Mouse (Mus musculus) heart, postnatal 4 days (tissue): ENCODE results near the gene Rock2. TPM values are rescaled to one million over a fixed set of nuclear protein-coding genes. Genes with fewer than 3 reads are reported as not detected.
"Not testable (repeated sequence)": the region's sequence is repeated elsewhere in the genome, so short reads cannot be mapped to it uniquely, and the experiment has no call there.

Experiments used
- DNase-seq: peaks from one replicate; pipeline ENCODE4 v3.0.0; 2021
- total RNA-seq, 2 experiments: library from RNA; stranded (reverse); gene quantifications; 2 replicates each; pipeline ENCODE4 v1.2.3; 2021

Gene Rock2
- total RNA-seq, 2 experiments from 2014 or later, result 93.4 to 98.4 TPM

DNA sequence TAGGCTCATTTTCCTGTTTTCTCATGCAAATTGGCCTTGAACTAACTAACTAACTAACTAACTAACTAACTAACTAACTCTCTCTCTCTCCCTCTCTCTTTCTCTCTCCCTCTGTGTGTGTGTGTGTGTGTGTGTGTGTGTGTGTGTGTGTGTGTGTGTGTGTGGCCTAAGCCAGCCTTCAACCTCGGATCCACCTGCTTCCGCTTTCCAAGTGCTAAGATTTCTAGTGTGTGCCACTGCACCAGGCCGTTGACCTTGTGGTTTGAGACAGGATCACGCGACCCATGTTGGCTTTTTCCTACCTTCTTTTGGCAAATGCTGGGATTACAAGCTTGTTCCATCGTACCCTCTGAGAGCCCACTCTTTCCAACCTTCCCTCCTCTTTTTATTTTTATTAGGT is 105.9 kb downstream of the Rock2 start:
- DNase-seq, result no peak

DNA sequence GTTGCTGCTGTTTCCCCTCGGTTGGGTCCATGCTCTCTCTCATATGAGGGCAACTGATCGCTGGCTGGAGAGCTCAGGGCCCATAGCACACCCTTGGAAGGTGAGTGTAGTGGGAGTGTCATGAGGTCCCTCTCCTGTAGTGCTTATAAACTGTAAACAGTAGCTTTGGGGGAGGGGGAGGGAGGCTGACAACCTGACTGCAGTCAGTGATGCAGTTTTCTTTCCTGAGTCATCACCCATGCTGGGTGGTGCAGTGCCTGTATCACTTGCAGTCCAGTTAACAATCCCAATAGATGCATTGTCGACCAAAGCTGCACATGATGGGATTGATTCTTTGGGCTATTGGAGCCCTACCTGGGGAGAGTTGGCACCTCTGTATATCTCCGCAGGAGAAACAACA is 106.5 kb downstream of the Rock2 start:
- DNase-seq, result no peak

DNA sequence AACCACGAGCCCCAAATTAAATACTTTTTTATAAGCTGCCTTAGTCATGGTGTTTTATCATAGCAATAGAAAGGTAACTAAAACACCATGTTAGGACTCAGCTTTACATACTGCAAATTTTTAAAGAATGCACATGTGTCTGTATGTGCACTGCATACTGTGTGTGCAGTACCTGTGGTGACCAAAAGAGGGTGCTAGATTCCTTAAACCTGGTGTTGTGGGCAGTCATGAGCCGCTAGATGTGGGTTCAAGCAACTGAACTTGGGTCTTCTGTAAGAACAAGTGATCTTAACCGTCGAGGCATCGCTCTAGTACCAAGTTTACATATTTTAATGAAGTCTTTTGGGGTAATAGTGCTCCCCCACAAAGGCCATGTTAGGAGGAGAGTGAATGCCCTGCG is 114.8 kb downstream of the Rock2 start:
- DNase-seq, result no peak

DNA sequence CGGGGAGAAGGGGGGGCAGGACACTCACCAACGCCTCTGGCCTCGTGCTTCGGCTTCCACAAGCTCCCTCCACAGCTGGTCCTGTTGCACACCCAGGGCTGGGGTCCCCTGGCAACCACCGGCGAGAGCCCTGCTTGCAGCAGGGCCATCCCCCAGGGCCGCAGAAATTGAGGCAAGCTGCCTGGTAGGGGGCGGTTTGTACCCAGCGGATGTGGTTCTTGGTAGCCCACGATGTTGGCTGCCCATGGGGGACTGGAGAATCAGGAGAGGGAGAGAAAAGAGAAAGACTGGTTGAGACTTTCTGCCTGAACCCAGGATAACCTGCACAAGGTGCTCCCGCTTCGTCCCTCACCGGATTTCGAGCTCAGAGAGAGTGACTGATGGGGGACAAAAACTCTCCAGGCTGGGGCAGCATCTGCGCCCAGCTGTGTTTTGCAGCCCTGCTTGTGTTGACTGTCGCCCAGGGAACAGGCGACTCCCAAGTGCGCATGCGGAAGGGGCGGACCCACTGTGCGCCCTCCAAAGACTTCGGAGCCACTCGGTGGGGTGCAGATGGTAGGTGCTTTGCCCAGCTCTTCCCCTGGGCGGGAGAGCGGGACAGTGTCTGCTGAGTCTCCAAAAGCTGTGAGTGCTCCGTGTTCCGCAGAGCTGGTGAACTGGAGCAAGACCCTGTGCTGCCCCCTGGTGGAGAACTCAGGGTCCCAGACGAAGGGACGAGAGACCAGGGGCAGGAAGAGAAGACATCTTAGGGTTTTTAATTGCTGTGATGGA is 116.6 kb downstream of the Rock2 start, which contains the start of gene 2410004P03Rik:
Gene 2410004P03Rik (minus strand): TSS at position 628 of the 771 bp plus-strand sequence.
- DNase-seq, result peak; percentile 90

DNA sequence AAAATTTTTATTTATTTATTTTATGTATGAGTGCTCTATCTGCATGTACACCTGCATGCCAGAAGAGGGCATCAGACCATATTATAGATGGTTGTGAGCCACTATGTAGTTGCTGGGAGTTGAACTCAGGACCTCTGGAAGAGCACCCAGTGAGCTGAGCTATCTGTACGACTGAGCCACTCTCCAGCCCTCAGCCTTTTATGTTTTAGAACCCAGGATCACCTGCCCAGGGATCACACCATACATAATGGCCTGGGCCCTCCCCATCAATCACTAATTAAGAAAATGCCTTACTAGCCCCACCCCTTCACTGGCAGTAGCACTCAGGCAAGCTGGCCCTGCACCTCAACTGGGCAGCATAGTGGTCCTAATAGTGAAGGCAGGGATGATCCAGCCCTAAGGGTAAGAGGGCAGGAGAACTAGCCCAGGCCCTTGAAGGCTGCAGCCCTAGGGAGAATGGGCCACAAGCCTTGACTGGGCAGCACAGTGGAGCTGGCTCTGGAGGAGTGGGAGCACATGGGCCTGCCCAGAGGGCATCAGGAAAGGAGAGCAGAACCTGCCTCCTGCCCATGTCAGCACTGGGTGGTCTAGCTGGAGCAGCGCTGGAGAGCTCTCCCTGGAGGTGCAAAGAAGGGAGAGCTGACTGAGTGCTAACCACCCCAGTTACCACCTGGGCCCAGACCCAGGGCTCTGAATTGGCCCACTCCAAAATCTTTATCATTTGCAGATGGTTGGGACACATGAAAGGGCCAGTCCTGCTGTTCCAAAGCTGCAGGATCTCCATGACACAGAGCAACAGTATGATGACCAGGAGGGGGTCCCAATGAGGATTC is 117.6 kb downstream of the Rock2 start:
- no peak for DNase-seq

DNA sequence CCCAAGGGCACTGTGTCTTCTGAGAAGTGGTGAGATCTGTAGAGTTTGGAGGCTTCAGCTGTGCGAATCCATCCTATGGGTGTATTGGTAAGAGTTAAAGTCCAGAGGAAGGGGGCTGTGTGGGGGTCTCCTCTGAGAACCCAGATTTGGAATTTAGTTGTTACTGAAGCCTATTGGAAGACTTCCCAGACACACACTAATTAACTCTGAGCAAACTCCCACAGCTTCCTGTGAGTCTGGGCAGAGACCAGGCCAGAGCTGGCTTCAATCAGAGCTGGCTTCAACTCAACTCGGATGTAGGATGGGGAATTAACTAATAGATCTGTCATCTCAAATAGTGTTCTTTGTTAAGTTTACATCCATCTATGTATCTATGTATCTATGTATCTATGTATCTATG is 121.0 kb downstream of the Rock2 start:
- DNase-seq, result no peak

DNA sequence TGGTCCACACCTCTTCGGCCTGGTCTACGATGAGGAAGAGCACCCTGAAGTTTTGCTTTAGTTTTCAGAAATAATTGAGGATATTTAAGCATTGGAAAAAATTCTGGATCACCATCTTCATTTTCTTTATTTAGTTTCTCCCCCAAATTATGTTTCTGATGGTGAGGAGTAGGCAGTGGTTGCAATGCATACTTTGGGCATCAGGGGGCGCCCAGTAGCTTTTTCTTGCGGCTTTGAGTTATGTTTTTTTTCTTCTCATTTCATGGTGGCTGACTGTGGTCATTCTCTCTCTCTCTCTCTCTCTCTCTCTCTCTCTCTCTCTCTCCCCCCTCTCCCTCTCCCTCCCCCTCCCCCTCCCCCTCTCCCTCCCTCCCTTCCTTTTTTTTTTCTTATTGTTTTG is 123.8 kb downstream of the Rock2 start:
- DNase-seq, result peak; percentile 73

DNA sequence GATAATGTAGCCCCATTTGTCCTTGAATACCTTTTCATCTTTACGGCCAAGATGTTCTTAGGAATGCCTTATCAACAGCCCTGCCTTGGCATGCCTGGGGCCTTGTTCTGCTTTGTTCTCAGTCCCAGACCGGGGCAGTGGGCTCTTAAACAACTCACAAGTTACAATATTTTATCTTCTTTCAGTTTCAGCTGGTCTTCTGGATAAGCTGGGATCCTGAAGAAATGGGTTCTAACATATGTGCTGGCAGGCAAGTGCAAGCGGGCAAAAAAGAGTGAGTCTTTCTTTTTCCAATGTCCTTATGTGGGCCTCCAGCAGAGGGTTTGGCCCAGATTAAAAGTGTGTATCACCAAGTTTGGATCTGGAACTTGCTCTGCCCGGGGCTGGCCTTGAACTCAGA is 126.4 kb downstream of the Rock2 start:
- not testable (repeated sequence) for DNase-seq

DNA sequence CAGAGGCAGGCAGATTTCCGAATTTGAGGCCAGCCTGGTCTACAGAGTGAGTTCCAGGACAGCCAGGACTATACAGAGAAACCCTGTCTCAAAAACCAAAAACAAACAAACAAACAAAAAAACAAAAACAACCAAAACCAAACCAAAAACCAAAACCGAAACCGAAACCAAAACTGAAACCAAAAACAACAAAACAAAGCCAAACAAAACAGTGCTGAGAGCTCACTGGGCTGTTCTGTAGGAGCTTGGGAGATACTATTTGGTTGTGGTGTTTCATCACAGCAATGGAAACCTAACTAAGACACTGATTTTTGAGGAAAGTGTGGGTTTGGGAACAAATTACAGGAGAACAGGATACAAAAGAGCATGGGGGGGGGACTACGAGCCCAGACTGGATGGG is 127.5 kb downstream of the Rock2 start:
- DNase-seq, result no peak

DNA sequence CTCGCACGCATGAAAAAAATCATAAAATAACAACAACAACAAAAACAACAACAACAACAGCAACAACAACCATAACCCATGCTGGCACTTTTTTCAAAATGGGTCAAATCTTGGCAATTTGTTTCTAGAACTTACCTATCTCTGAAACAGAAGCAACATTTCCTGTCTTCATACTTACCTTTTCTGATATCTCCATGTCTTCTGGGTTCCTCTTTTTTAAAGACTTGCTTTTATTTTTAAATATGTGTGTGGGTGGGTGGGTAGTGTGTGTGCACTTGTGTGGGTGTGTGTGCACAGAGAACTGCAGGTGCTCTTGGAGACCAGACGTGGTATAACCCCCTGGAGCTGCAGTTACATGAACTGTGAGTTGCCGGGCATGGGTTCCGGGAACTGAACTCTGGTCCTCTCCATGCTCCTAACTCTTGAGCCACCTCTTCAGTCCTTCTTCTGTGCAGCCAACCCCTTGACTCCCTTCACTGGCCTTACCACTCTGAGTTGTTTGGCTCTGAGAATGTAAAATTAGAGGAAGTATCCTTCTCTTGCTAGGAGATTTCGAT is 129.9 kb downstream of the Rock2 start:
- no peak for DNase-seq

DNA sequence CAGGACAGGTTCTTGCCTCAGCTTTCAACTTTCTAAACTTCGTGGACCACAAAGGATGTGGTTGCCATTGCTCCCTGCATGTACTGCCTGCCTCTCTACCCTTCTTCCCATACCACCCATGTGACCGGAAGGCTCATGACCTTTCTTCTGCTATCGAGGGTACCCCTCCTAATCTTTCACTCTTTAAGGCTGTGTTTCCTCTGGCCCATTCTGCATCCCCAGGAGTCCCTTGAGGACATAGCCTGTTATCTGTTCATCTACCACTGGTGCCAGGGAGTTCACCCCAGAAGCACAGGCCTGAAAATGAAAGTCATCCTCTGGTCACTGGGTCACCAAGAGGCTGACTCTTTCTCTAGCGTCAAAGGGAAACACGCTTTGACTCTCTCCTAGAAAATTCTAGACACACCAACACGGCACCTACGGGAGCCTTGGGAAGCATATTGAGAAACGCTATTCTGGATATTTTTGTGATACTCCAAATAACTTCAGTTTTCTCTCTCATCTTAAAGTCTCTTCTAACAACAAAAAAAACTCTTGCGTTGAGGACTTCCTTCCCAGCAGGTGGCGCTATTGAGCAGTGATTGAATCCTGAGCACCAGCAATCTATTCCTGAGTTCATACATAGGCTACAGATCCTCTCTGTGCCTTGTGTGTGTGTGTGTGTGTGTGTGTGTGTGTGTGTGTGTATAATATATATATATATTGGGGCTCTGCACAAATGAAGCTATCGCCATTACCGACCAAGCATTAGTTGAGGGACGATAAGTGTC is 138.2 kb downstream of the Rock2 start:
- peak; percentile 87 for DNase-seq

DNA sequence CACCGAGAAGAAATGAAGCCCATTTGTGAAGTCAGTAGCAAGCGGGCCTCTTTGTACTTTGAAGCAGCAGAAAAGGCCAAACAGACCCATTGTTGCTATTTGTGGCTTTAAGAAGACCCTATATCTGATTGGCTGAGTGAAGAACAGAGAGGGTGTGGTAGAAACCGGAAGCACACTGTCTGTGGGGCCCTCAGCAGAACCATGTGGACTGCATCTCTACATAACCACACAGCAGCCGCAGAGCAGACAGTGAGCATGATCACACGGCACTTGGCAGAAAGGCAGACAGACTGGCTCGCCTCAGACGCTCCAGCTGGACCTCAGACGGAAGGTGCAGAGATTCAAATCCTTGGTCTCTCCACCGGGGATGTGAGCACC is 138.8 kb downstream of the Rock2 start:
- DNase-seq, result peak; percentile 13

DNA sequence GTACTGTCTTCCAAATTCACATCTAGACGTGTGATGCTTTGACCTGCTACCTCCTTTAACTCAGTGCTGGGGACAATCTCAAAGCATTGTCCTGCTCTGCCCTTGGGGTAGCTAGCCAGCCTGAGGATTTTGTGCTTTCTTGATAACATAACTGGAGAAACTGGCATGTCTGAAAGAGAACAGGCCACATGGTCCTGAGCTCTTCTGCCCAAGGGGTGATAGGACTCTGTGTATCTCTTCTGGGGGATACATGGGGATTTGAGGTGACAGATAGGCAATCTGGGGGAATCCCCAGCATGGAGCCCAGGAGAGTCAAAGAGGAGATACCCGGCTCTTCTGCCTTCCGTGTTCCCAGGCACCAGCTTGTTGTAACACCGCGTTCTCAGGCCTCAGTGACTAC is 140.0 kb downstream of the Rock2 start:
- DNase-seq, result no peak

DNA sequence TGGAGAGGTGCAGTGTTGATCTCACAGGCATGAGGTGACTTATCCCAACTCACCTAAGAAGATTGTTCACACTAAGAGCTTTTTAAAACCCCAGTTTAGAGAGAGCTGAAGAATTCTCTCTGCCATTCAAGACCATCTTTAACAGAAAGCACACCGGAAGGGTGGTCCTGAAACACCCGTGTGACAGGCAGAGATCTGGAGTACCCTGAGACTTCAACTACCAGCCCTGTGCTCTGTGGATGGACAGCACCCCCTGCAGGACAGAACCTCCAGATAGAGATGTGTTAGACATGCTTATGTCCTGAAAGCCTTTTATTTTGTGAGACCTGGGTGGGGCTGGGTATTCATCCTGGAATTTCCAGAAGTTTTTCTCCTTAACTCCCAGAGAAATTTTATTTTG is 140.4 kb downstream of the Rock2 start:
- DNase-seq, result peak; percentile 37

DNA sequence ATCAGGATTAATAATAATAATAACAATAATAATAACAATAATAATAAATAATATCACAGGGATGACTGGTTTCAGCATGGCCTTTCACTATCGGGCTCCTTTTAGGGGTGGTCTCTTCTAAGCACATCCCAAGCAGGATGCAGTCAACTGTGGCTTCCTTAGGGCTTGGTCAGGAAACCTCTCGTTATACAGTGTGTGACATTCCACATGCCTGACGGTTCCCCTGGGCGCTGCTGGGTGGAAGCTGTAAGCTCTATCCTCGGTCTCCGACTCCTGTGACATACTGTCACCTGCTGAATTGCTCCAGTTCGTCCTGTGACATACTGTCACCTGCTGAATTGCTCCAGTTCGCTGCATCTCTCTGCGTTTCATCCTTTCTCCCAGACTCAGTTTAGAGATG is 141.8 kb downstream of the Rock2 start:
- no peak for DNase-seq

DNA sequence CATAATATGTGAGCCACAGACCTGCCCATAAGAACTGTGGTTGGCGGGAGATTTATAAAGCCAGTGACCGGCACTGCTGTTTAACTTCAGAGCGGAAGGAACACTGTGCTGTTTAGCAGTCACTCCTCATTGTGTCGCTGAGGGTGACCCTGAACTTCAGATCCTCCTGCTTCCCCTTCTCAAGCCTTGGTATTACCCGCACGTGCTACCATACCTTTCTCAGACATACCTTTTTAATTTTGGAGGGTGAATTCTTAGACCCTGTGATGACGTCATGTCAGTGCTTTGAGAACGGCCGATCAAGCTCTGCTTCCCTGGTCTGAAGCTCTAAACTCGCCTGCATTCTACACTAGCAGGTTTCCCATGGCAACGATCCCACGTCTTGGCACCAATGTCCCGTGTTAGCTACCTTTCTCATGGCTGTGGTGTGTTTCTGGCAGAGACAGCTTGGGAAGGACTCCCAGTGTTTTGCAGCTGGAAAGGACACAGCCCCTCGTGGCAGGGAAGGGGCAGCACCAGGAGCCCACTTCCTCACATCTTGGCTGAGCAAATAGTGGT is 142.4 kb downstream of the Rock2 start:
- DNase-seq, result no peak

Other genes starting within 250 kb of the Rock2 start
- 1 to 10 TPM; 2.2 to 2.3 TPM for gene Ntsr2, start 241.5 kb upstream of the Rock2 start, total RNA-seq
- under 1 TPM; 0.10 to 0.54 TPM for gene Greb1, start 94.0 kb upstream of the Rock2 start, total RNA-seq
- 10 to 100 TPM; 51.1 to 53.6 TPM for gene E2f6, start 83.9 kb upstream of the Rock2 start, total RNA-seq
- 1 to 10 TPM; 1.8 to 2.0 TPM for gene Pqlc3, start 105.5 kb downstream of the Rock2 start, total RNA-seq
- under 1 TPM; 0.09 to 0.26 TPM for gene 2410004P03Rik, start 116.8 kb downstream of the Rock2 start, total RNA-seq